Mouse (Mus musculus): ENCODE measurements around the gene Ipo4.

DNA sequence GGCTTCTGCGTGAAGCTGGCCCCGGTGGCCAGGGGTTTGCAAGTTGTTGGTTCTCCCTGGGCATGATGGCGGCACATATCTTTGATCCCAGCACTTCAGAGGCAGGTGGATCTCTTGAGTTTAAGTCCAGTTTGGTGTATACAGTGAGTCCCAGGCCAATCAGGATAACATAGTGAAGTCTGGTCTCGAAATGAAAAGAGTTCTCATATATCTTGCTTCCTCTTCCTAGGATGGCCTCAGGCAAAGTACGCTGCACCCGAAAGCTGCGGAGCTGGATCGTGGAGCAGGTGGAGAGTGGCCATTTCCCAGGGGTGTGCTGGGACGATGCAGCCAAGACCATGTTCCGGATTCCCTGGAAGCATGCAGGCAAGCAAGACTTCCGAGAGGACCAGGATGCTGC lies 30.9 kb downstream of the Ipo4 start:
- no peak for TF ChIP-seq CTCF (IDR thresholded peaks at IDR 0.05; ENCODE audit: low read depth, low read length)
- no peak for TF ChIP-seq POLR2A (IDR thresholded peaks at IDR 0.05; ENCODE audit: extremely low read depth, insufficient read depth, low read length)

Measured in liver, adult 2 months (tissue).